10 mouse cellular contexts compared by ENCODE assay signal in the genomic region with DNA sequence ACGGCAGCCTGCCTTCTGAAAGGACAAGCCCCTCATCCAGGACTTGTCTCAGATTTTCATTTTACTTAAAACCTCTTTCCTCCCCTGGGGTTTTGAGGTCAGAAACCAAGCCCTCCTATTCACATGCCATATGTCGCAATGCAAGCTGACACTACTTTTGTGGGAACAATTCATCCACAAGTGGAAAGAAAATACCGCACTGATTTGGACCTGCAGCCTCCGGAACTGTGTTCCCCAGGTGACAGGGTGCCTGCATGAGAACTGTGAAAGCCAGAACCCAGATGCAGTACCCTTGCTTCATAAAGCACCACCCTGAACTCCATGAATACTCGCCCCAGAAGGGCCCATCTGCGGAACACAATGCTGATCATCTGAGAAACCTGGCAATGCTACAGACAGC. TPM values are rescaled to one million over a fixed set of nuclear protein-coding genes. Genes with fewer than 3 reads are reported as not detected.
A peak's percentile ranks its signal among the peaks of the same experiment; 100 is the strongest.
DNase-seq lines count a peak whose midpoint lies in the region; ATAC-seq and TF ChIP-seq lines count a peak whose summit lies in the region.
"Had no signal": no experiment of that assay in that cellular context is flagged by ENCODE, and none has a peak within 500 bp of the region (broad histone marks: within the 10 kb centered on the region; RNA-seq: fewer than 3 reads in every experiment).

No protein-coding gene starts in this region.

- no peaks in the 10 kb centered on the region for H3K36me3 ChIP-seq in heart, embryonic 10.5 days
- H3K36me3 ChIP-seq in midbrain, embryonic 10.5 days: no peaks in the 10 kb centered on the region
- H3K36me3 ChIP-seq in midbrain, postnatal 0 days (ENCODE audit: insufficient read depth, low read length): no peaks in the 10 kb centered on the region
- H3K36me3 ChIP-seq in embryonic facial prominence, embryonic 11.5 days (replicated peaks; ENCODE audit: control insufficient read depth, insufficient read depth, low read depth, low read length): no peaks in the 10 kb centered on the region

- 0 out of 2 replicates have a peak overlapping the region, but pooled peaks have one; percentile 44 for H3K27ac ChIP-seq in heart, embryonic 10.5 days
- peak overlapping the region; percentile 55 for H3K27ac ChIP-seq in midbrain, embryonic 10.5 days (replicated peaks)
- H3K27ac ChIP-seq in midbrain, postnatal 0 days (ENCODE audit: low read depth, low read length): no peak overlapping the region
- H3K27ac ChIP-seq in embryonic facial prominence, embryonic 11.5 days (replicated peaks; ENCODE audit: low read depth, low read length): no peak overlapping the region
- H3K27ac ChIP-seq: forebrain, embryonic 13.5 days had no signal

- ATAC-seq in midbrain, postnatal 0 days (ENCODE audit: low FRiP score): no peak
- ATAC-seq in embryonic facial prominence, embryonic 11.5 days (replicated peaks; ENCODE audit: insufficient number of reproducible peaks, low FRiP score, low TSS enrichment, low read depth): no peak
- ATAC-seq in megakaryocyte, adult 5-6 weeks (ENCODE audit: poor library complexity, severe bottlenecking): no peak
- ATAC-seq: forebrain, embryonic 13.5 days had no signal

- no peak for DNase-seq in heart, embryonic 10.5 days (ENCODE audit: low spot score)
- no peak for DNase-seq in heart, postnatal 36 days
- DNase-seq in midbrain, embryonic 10.5 days (ENCODE audit: low spot score): no peak
- DNase-seq in midbrain, postnatal 0 days (ENCODE audit: low spot score): no peak
- peak; percentile 30 for DNase-seq in embryonic facial prominence, embryonic 11.5 days (ENCODE audit: low spot score)
- DNase-seq in lung, postnatal 36 days: peak; percentile 59
- no peak for DNase-seq in cerebellum, adult 18-20 months
- DNase-seq: gastrocnemius, postnatal 36 days had no signal

- intact Hi-C loops in heart, postnatal 36 days (cut with DNase I): no loop called here

- TF ChIP-seq CTCF in midbrain, postnatal 0 days (IDR thresholded peaks at IDR 0.05): no peak

- peaks cover 66% of the 10 kb centered on the region for H3K4me1 ChIP-seq in heart, embryonic 10.5 days
- H3K4me1 ChIP-seq in midbrain, embryonic 10.5 days: peaks cover 33% of the 10 kb centered on the region
- H3K4me1 ChIP-seq in midbrain, postnatal 0 days (ENCODE audit: insufficient read depth, low read length): no peaks in the 10 kb centered on the region
- peaks cover 2% of the 10 kb centered on the region; the same call in 1 of the 2 replicates for H3K4me1 ChIP-seq in embryonic facial prominence, embryonic 11.5 days (ENCODE audit: control insufficient read depth, insufficient read depth, low read length)

- no peak overlapping the region for H3K4me3 ChIP-seq in heart, embryonic 10.5 days
- H3K4me3 ChIP-seq in midbrain, embryonic 10.5 days: no peak overlapping the region
- no peak overlapping the region for H3K4me3 ChIP-seq in midbrain, postnatal 0 days (ENCODE audit: low read depth, low read length)
- no peak overlapping the region for H3K4me3 ChIP-seq in embryonic facial prominence, embryonic 11.5 days (ENCODE audit: low read depth, low read length)
- H3K4me3 ChIP-seq: forebrain, embryonic 13.5 days had no signal

- no peak overlapping the region for H3K9ac ChIP-seq in midbrain, postnatal 0 days (replicated peaks; ENCODE audit: low read length, poor library complexity, severe bottlenecking)
- 0 out of 2 replicates have a peak overlapping the region, but pooled peaks have one; percentile 5 for H3K9ac ChIP-seq in embryonic facial prominence, embryonic 11.5 days (replicated peaks; ENCODE audit: low read length)
- H3K9ac ChIP-seq: forebrain, embryonic 13.5 days had no signal

- no peaks in the 10 kb centered on the region for H3K27me3 ChIP-seq in heart, embryonic 10.5 days (ENCODE audit: insufficient read depth, poor library complexity, severe bottlenecking)
- H3K27me3 ChIP-seq in midbrain, embryonic 10.5 days (ENCODE audit: low read depth, poor library complexity, severe bottlenecking): no peaks in the 10 kb centered on the region
- H3K27me3 ChIP-seq in midbrain, postnatal 0 days (ENCODE audit: insufficient read depth, low read length): no peaks in the 10 kb centered on the region
- H3K27me3 ChIP-seq in embryonic facial prominence, embryonic 11.5 days (ENCODE audit: control insufficient read depth, insufficient read depth, low read length): no peaks in the 10 kb centered on the region
- H3K27me3 ChIP-seq: forebrain, embryonic 13.5 days had no signal

- H3K9me3 ChIP-seq in heart, embryonic 10.5 days: no peaks in the 10 kb centered on the region
- H3K9me3 ChIP-seq in midbrain, embryonic 10.5 days (replicated peaks): no peaks in the 10 kb centered on the region
- no peaks in the 10 kb centered on the region for H3K9me3 ChIP-seq in midbrain, postnatal 0 days (ENCODE audit: low read length)
- H3K9me3 ChIP-seq in embryonic facial prominence, embryonic 11.5 days (replicated peaks; ENCODE audit: control insufficient read depth, low read length): no peaks in the 10 kb centered on the region
- H3K9me3 ChIP-seq: forebrain, embryonic 13.5 days had no signal

- no peak overlapping the region for H3K4me2 ChIP-seq in midbrain, postnatal 0 days (ENCODE audit: low read depth, low read length, poor library complexity, severe bottlenecking)
- H3K4me2 ChIP-seq in embryonic facial prominence, embryonic 11.5 days (ENCODE audit: low read depth, low read length): no peak overlapping the region; the same call in 1 of the 2 replicates
- H3K4me2 ChIP-seq: forebrain, embryonic 13.5 days had no signal

- 78% methylated on average over 6 of the region's 6 CpGs for WGBS in heart, embryonic 10.5 days
- WGBS in midbrain, embryonic 10.5 days: 72% methylated on average over 6 of the region's 6 CpGs
- 68% methylated on average over 6 of the region's 6 CpGs for WGBS in midbrain, postnatal 0 days
- 38% methylated on average over 6 of the region's 6 CpGs for WGBS in embryonic facial prominence, embryonic 11.5 days

RNA-seq across cellular contexts. Expression of gene Pitpnm2, which starts 22.4 kb away (rescaled TPM):
- polyA plus RNA-seq in heart, embryonic 10.5 days (2016; fragmentation: Nextera tagmentation; extraction: Ambion mirVana): 4.8 and 6.1 TPM in 2 replicates
- total RNA-seq in heart, postnatal 36 days (2021): 10 to 100 TPM; 43.9 to 45.5 TPM
- 2.9 and 4.0 TPM in 2 replicates for polyA plus RNA-seq in midbrain, embryonic 10.5 days (2016; fragmentation: Nextera tagmentation; extraction: Ambion mirVana)
- total RNA-seq in midbrain, postnatal 0 days (2014; rRNA removed): 48.1 and 66.2 TPM in 2 replicates
- 8.6 and 10.1 TPM in 2 replicates for polyA plus RNA-seq in midbrain, postnatal 0 days (2015; fragmentation: Nextera tagmentation; extraction: Ambion mirVana)
- polyA plus RNA-seq in embryonic facial prominence, embryonic 11.5 days (2014; fragmentation: Nextera tagmentation; extraction: Ambion mirVana): 3.4 and 3.5 TPM in 2 replicates
- 3.3 and 3.5 TPM in 2 replicates for total RNA-seq in megakaryocyte, adult 5-6 weeks (2015)
- total RNA-seq in megakaryocyte, adult 5-6 weeks (2017): 1.2 and 7.6 TPM in 2 replicates

Comparison
In these comparisons a context has a peak if more than half of its experiments do, and no peak if none do; other contexts are left out.
1. H3K27ac ChIP-seq: peak in heart, embryonic 10.5 days (single experiment) and midbrain, embryonic 10.5 days (single experiment); none in midbrain, postnatal 0 days (single experiment) and embryonic facial prominence, embryonic 11.5 days (single experiment).
2. DNase-seq: peak in embryonic facial prominence, embryonic 11.5 days (single experiment) and lung, postnatal 36 days (single experiment); none in heart, embryonic 10.5 days (single experiment), heart, postnatal 36 days (0 of 2), midbrain, embryonic 10.5 days (single experiment), midbrain, postnatal 0 days (single experiment) and cerebellum, adult 18-20 months (0 of 2).